Mouse (Mus musculus) midbrain, postnatal 0 days (tissue): ENCODE measurements around the gene Bcar3. TPM values are rescaled to one million over a fixed set of nuclear protein-coding genes. Genes with fewer than 3 reads are reported as not detected.

ENCODE experiments used
- ATAC-seq: fragments of 200-750 bp; cut with Nextera tagmentation; 2 replicates; pipeline ENCODE4 v1.8.0; 2017; ENCODE audit warnings: moderate number of reproducible peaks, mild to moderate bottlenecking, moderate TSS enrichment, moderate library complexity; ENCODE audit not compliant: low FRiP score
- DNase-seq: peaks from one replicate; pipeline ENCODE4 v3.0.0-alpha.2; 2015; ENCODE audit warnings: low spot score
- H3K27ac ChIP-seq: fragments of 300-500 bp; sonication (generic); 2 replicates; pipeline ENCODE4 v1.5.1; 2014; ENCODE audit warnings: low read depth, mild to moderate bottlenecking, low read length, mixed read lengths
- H3K27me3 ChIP-seq: fragments of 300-500 bp; sonication (generic); 2 replicates; pipeline ENCODE4 v1.6.1; 2014; ENCODE audit warnings: low read length, control low read depth, mixed read lengths; ENCODE audit not compliant: insufficient read depth
- H3K36me3 ChIP-seq: fragments of 300-500 bp; sonication (generic); 2 replicates; pipeline ENCODE4 v1.6.1; 2014; ENCODE audit warnings: low read length, control low read depth, mixed read lengths; ENCODE audit not compliant: insufficient read depth
- H3K4me1 ChIP-seq: fragments of 300-500 bp; sonication (generic); 2 replicates; pipeline ENCODE4 v1.6.1; 2014; ENCODE audit warnings: mild to moderate bottlenecking, control low read depth, antibody characterized with exemption, low read length, mixed read lengths; ENCODE audit not compliant: insufficient read depth
- H3K4me2 ChIP-seq: fragments of 300-500 bp; sonication (generic); 2 replicates; pipeline ENCODE4 v1.6.1; 2014; ENCODE audit warnings: low read depth, mild to moderate bottlenecking, low read length, mixed read lengths; ENCODE audit not compliant: poor library complexity, severe bottlenecking
- H3K4me3 ChIP-seq: fragments of 300-500 bp; sonication (generic); 2 replicates; pipeline ENCODE4 v1.5.1; 2014; ENCODE audit warnings: low read depth, mild to moderate bottlenecking, low read length, moderate library complexity
- H3K9ac ChIP-seq: fragments of 300-500 bp; sonication (generic); replicated peaks from 2 replicates; pipeline ENCODE4 v1.6.1; 2014; ENCODE audit warnings: mild to moderate bottlenecking, low read length, moderate library complexity, mixed read lengths; ENCODE audit not compliant: poor library complexity, severe bottlenecking
- H3K9me3 ChIP-seq: fragments of 300-500 bp; sonication (generic); 2 replicates; pipeline ENCODE4 v1.6.1; 2016; ENCODE audit warnings: low read length, control low read depth
- CTCF ChIP-seq: IDR thresholded peaks from 2 replicates; pipeline ENCODE4 v1.5.1; 2016; ENCODE audit warnings: antibody characterized with exemption, mild to moderate bottlenecking
- WGBS: fragments of 180-500 bp; shearing (Covaris S2); extraction: QIAGEN DNeasy Blood & Tissue Kit; methylation state at CpG from one replicate; pipeline ENCODE4 v1.1.7; 2014; 5-methylcytosine and 5-hydroxymethylcytosine counted together
- polyA plus RNA-seq: library from polyadenylated mRNA; unstranded; fragments of >200 nt; fragmentation: Nextera tagmentation; extraction: Ambion mirVana; gene quantifications from 2 replicates; pipeline ENCODE4 v1.2.1, GENCODE M21; 2015
- total RNA-seq: library from RNA; depleted of rRNA; stranded (reverse); fragments of >200 nt; gene quantifications from 2 replicates; pipeline ENCODE4 v1.2.3, GENCODE M21; 2014

Gene Bcar3
- total and polyA plus RNA-seq, 2 experiments from 2014 or later = 6.0 to 27.2 TPM

DNA sequence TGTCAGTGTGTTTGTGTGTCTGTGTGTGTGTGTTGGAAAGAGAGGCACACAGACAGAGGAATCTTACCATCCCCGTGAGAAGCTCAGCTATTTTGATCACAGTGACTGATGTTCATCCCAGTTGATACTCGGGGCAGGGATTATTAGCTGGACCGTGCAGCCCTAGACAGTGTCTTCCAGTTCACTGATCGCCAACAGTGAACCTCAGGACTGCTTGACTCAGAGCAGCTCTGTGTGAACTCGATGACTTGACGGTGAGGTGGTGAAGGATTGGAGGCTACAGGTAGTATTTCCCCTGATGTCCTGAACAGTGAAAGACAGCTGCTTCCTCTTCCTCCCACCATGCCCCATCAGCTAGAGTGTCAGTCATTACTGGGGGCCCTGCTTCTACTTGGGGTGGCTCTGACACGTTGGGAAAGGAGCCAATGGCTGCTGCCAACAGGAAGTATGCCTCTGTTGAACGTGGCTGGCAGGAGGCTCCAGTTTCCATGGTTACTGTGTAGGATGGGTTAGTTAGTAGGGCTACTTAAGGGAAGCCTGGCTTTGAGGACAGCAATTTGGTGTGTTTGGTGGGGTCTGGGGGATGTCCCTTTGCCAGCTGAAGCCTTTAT is 186.2 kb downstream of the Bcar3 start:
- no peak for TF ChIP-seq CTCF
- ATAC-seq (peak; percentile 52), DNase-seq (peak; percentile 87)
- Histone ChIP-seq H3K4me3 (no peak overlapping the region), H3K27me3 (no peaks in the 10 kb centered on the region), H3K9me3 (no peaks in the 10 kb centered on the region), H3K4me2 (no peak overlapping the region), H3K4me1 (peaks cover 47% of the 10 kb centered on the region), H3K36me3 (no peaks in the 10 kb centered on the region), H3K27ac (peak overlapping the region; percentile 32; the same call in 1 of the 2 replicates), H3K9ac (no peak overlapping the region)
- 26% methylated on average over 8 of the region's 8 CpGs for WGBS

DNA sequence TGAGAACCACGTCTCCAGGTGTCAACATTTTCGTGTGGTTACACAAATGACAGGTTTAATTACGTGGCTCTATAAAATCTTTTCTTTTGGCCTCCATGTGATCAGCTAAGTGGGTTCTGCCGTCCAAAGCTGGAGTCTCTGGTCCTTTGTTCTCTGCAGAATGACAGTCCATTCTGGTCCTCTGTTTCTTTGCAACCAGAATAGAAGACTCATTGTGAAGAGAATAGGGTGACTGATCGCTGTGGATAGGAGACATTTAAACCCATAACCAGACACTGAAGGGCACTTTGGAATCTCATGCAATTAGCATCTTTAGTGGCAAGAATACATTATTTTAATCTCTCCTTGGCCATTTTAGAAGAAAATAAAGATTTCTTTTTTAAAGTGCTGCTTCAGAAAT is 187.1 kb downstream of the Bcar3 start:
- Histone ChIP-seq H3K27ac (peak overlapping the region; percentile 32; the same call in 1 of the 2 replicates), H3K9ac (no peak overlapping the region), H3K4me3 (no peak overlapping the region), H3K9me3 (no peaks in the 10 kb centered on the region), H3K4me2 (no peak overlapping the region), H3K27me3 (no peaks in the 10 kb centered on the region), H3K4me1 (peaks cover 43% of the 10 kb centered on the region), H3K36me3 (no peaks in the 10 kb centered on the region)
- WGBS = 26% methylated on average over 5 of the region's 5 CpGs
- no peak for TF ChIP-seq CTCF
- no peak for ATAC-seq
- no peak for DNase-seq

DNA sequence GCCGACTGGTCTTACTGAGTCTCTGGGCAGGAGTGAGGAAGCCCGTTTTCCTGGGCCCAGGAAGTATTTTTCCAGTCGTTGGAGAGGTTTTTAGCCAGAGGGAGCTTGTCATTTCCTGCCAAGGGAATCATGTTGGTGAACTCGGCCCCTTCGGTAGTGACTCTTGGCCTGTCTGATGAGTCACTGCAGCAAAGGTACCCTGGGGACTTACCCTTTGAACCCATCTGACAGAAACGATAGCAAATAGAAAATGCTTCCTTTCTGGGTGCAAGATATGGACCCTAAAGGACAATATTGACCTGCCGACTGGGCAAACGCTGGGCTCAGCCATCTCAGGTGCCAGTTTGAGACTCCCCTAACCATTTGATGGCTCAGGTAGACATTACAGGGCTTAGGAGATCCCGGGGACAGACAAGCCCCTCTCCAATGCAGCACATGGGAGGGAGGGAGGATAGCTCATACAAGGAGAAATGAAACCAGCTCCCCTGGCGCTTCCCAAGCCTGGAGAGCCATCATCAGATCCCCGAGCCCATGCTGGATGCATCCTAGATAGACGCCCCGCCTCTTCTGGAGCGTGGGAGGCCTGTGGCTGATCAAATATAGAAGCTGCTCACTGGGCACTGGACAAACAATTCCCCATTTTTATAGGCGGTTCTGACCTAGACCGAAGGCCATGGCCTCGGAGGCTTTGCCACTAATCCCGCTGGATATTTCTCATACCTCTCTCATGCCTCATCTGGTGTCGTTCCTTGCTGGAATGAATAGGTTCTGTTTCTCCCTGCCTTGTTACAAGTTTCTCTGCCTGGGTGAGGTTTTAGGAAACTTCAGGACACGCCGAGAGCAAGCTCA is 188.2 kb downstream of the Bcar3 start:
- ATAC-seq = no peak
- H3K27me3 ChIP-seq = no peaks in the 10 kb centered on the region
- no peak for DNase-seq
- no peaks in the 10 kb centered on the region for H3K9me3 ChIP-seq
- H3K4me2 ChIP-seq = no peak overlapping the region
- peaks cover 34% of the 10 kb centered on the region for H3K4me1 ChIP-seq
- 76% methylated on average over 21 of the region's 21 CpGs for WGBS
- no peak overlapping the region for H3K27ac ChIP-seq
- no peaks in the 10 kb centered on the region for H3K36me3 ChIP-seq
- H3K9ac ChIP-seq = no peak overlapping the region
- TF ChIP-seq CTCF = no peak
- H3K4me3 ChIP-seq = no peak overlapping the region

DNA sequence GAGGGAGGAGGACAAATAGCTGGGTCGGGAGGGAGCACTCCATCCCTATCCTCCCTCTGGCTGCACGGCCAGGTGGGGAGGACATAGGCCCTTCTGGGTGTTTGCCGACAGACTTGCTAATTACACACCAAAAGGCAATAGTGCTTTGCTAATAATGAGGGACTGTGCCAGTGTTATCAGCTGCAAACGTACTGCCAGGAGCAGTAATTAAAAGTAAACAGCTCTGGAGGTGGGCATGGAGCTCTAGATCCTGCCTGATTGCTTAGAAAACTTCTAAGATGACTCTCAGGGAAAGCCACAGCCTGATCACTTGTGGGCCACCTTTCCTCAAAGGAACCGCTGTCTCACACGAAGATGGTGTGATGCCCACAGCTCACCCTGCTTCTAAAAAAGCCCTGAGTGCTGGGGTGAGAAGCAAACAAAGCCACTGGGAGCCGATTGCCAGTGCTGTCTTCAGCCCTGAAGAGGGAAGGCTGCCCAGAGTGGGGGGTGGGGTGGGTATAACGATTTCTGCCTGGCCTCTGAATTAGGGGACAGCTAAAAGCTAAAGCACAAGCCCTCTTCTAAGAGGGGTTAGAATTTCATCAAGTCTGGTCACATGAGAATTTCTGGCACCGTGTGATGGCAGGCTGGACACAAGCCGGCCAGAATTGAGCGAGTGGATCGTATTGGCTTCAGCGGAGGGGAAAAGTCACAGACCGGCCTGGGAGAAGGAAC is 189.3 kb downstream of the Bcar3 start:
- H3K9me3 ChIP-seq = no peaks in the 10 kb centered on the region
- peak overlapping the region; percentile 55 for H3K27ac ChIP-seq
- no peak for TF ChIP-seq CTCF
- no peak overlapping the region; the same call in 1 of the 2 replicates for H3K9ac ChIP-seq
- 23% methylated on average over 14 of the region's 14 CpGs for WGBS
- no peaks in the 10 kb centered on the region for H3K36me3 ChIP-seq
- H3K4me1 ChIP-seq = peaks cover 32% of the 10 kb centered on the region
- peak; percentile 60; the same call in 1 of the 2 replicates for ATAC-seq
- H3K4me3 ChIP-seq = no peak overlapping the region
- DNase-seq = peak; percentile 69
- H3K4me2 ChIP-seq = peak overlapping the region; percentile 29
- no peaks in the 10 kb centered on the region for H3K27me3 ChIP-seq

DNA sequence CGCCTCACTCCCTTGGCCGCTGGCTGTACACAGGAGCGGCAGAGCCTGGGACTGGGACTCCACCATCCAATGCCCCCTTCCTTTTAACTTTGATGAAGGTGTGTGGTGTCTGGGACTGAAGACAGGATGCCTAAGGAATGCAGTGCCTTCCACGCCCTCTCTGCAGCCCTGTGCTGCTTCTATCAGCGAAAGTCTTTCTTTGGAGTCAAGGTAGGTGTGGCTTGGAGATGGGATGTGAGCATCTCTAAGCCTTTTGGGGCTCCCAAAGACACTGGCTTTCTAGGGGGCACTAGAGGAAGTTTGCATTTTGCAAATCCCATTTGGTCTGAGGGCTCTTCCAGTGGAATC is 189.8 kb downstream of the Bcar3 start:
- H3K9ac ChIP-seq = no peak overlapping the region; the same call in 1 of the 2 replicates
- WGBS = 32% methylated on average over 5 of the region's 5 CpGs
- peak overlapping the region; percentile 29 for H3K4me2 ChIP-seq
- no peaks in the 10 kb centered on the region for H3K9me3 ChIP-seq
- ATAC-seq = no peak
- no peaks in the 10 kb centered on the region for H3K36me3 ChIP-seq
- no peak for DNase-seq
- no peaks in the 10 kb centered on the region for H3K27me3 ChIP-seq
- peak overlapping the region; percentile 55 for H3K27ac ChIP-seq
- no peak overlapping the region for H3K4me3 ChIP-seq
- peaks cover 32% of the 10 kb centered on the region for H3K4me1 ChIP-seq
- no peak for TF ChIP-seq CTCF
